Mouse (Mus musculus): ENCODE results near the gene Hist2h4.
"Not testable (repeated sequence)": the region's sequence is repeated elsewhere in the genome, so short reads cannot be mapped to it uniquely, and the experiment has no call there.

Hist2h4 gene

GRCm38 (mm10) chr3:96221640-96222038 lies 41.5 kb downstream of the Hist2h4 start:
- DNase-seq (ENCODE audit: low spot score in 2 of 2) = no peak

GRCm38 (mm10) chr3:96220765-96221639 lies 42.1 kb downstream of the Hist2h4 start, which contains the start of the genes Hist2h2ac and Hist2h2be:
Hist2h2ac (minus strand) TSS chr3:96220880.
Hist2h2be (plus strand) TSS chr3:96221119.
- peak; percentile 75 to 76 for DNase-seq (ENCODE audit: low spot score in 2 of 2)

- not testable (repeated sequence) for DNase-seq (ENCODE audit: low spot score in 2 of 2)
Observed at GRCm38 (mm10) chr3:96220131-96220764, 42.9 kb downstream of the Hist2h4 start.

GRCm38 (mm10) chr3:96219661-96220130 lies 43.4 kb downstream of the Hist2h4 start, which contains the start of the genes Bola1 and Hist2h2ab:
Bola1 (minus strand) TSS chr3:96219709.
Hist2h2ab (plus strand) TSS chr3:96219865.
- peak; percentile 66 to 67 for DNase-seq (ENCODE audit: low spot score in 2 of 2)

- no peak for DNase-seq (ENCODE audit: low spot score in 2 of 2)
Observed at GRCm38 (mm10) chr3:96219191-96219641, 43.9 kb downstream of the Hist2h4 start.

All from frontal cortex, postnatal 25 days (tissue).